Mouse (Mus musculus) liver, embryonic 15.5 days (tissue): ENCODE data around the gene Tbkbp1. TPM values are rescaled to one million over a fixed set of nuclear protein-coding genes. Genes with fewer than 3 reads are reported as not detected.

ENCODE experiments used
- ATAC-seq: fragments of 200-750 bp; cut with Nextera tagmentation; 2 replicates; pipeline ENCODE4 v1.8.0; 2017; ENCODE audit warnings: moderate number of reproducible peaks, mild to moderate bottlenecking, moderate library complexity; ENCODE audit not compliant: insufficient read depth
- H3K27ac ChIP-seq: fragments of 300-500 bp; sonication (generic); replicated peaks from 2 replicates; pipeline ENCODE4 v1.5.1; 2015; ENCODE audit warnings: mild to moderate bottlenecking, inconsistent platforms
- H3K27me3 ChIP-seq: fragments of 300-500 bp; sonication (generic); 2 replicates; pipeline ENCODE4 v1.6.1; 2015; ENCODE audit warnings: mild to moderate bottlenecking, inconsistent platforms
- H3K36me3 ChIP-seq: fragments of 300-500 bp; sonication (generic); replicated peaks from 2 replicates; pipeline ENCODE4 v1.6.1; 2015; ENCODE audit warnings: moderate library complexity, mild to moderate bottlenecking, inconsistent platforms
- H3K4me1 ChIP-seq: fragments of 300-500 bp; sonication (generic); replicated peaks from 2 replicates; pipeline ENCODE4 v1.6.1; 2015; ENCODE audit warnings: inconsistent platforms
- H3K4me2 ChIP-seq: fragments of 300-500 bp; sonication (generic); 2 replicates; pipeline ENCODE4 v1.6.1; 2015; ENCODE audit warnings: moderate library complexity, mild to moderate bottlenecking, inconsistent platforms
- H3K4me3 ChIP-seq: fragments of 300-500 bp; sonication (generic); replicated peaks from 2 replicates; pipeline ENCODE4 v1.5.1; 2015; ENCODE audit warnings: mild to moderate bottlenecking, inconsistent platforms
- H3K9ac ChIP-seq: fragments of 300-500 bp; sonication (generic); 2 replicates; pipeline ENCODE4 v1.6.1; 2015; ENCODE audit warnings: moderate library complexity, mild to moderate bottlenecking, inconsistent platforms
- H3K9me3 ChIP-seq: fragments of 300-500 bp; sonication (generic); replicated peaks from 2 replicates; pipeline ENCODE4 v1.6.1; 2016; ENCODE audit warnings: inconsistent platforms
- whole genome bisulfite sequencing: fragments of 180-500 bp; shearing (Covaris S2); methylation state at CpG from one replicate; pipeline ENCODE4 v1.1.7; 2015; ENCODE audit warnings: mixed read lengths; ENCODE audit not compliant: insufficient replicate concordance; 5-methylcytosine and 5-hydroxymethylcytosine counted together
- polyA plus RNA-seq: library from polyadenylated mRNA; unstranded; fragments of >200 nt; fragmentation: Nextera tagmentation; extraction: Ambion mirVana; gene quantifications from 2 replicates; pipeline ENCODE4 v1.2.1, GENCODE M21; 2015

Gene Tbkbp1
- polyA plus RNA-seq, 1 experiment from 2014 or later, result 2.1 TPM

- under 1% methylated on average over 100 of the region's 101 CpGs for WGBS
- no peaks in the 10 kb centered on the region for H3K27me3 ChIP-seq
- peak within 1 kb of the TSS; percentile 92 for H3K4me3 ChIP-seq
- H3K27ac ChIP-seq, result peak within 1 kb of the TSS; percentile 98
- peaks cover 60% of the 10 kb centered on the region for H3K4me1 ChIP-seq
- no peaks in the 10 kb centered on the region for H3K9me3 ChIP-seq
- peak; percentile 91 for ATAC-seq
- peak within 1 kb of the TSS; percentile 96 for H3K4me2 ChIP-seq
- H3K9ac ChIP-seq, result peak within 1 kb of the TSS; percentile 99
- H3K36me3 ChIP-seq, result peaks cover 39% of the 10 kb centered on the region
These were observed 36.7 kb upstream of the Tbkbp1 start, which contains the start of gene Kpnb1 for GRCm38 (mm10) chr11:97187764-97188642. Gene Kpnb1 (minus strand): TSS chr11:97187881.

GRCm38 (mm10) chr11:97186947-97187763, 35.9 kb upstream of the Tbkbp1 start:
- H3K4me3 ChIP-seq, result peak overlapping the region; percentile 92
- 0% methylated on average over 70 of the region's 74 CpGs for WGBS
- peaks cover 48% of the 10 kb centered on the region for H3K36me3 ChIP-seq
- H3K9ac ChIP-seq, result peak overlapping the region; percentile 99
- H3K4me2 ChIP-seq, result peak overlapping the region; percentile 88
- no peaks in the 10 kb centered on the region for H3K9me3 ChIP-seq
- peaks cover 64% of the 10 kb centered on the region for H3K4me1 ChIP-seq
- peak overlapping the region; percentile 98 for H3K27ac ChIP-seq
- ATAC-seq, result peak; percentile 57
- H3K27me3 ChIP-seq, result no peaks in the 10 kb centered on the region

- WGBS, result 30% methylated on average over 5 of the region's 5 CpGs
- Histone ChIP-seq H3K4me2 (peak overlapping the region; percentile 88), H3K9ac (peak overlapping the region; percentile 69), H3K9me3 (no peaks in the 10 kb centered on the region), H3K4me3 (peak overlapping the region; percentile 92), H3K36me3 (peaks cover 53% of the 10 kb centered on the region), H3K27ac (peak overlapping the region; percentile 25), H3K27me3 (no peaks in the 10 kb centered on the region), H3K4me1 (peaks cover 69% of the 10 kb centered on the region)
- no peak for ATAC-seq
These were observed 34.7 kb upstream of the Tbkbp1 start for GRCm38 (mm10) chr11:97185704-97186614.

- Histone ChIP-seq H3K27ac (no peak overlapping the region), H3K4me3 (no peak overlapping the region), H3K4me1 (peaks cover 67% of the 10 kb centered on the region), H3K4me2 (peak overlapping the region; percentile 1; the same call in 1 of the 2 replicates), H3K9me3 (no peaks in the 10 kb centered on the region), H3K9ac (no peak overlapping the region), H3K36me3 (peaks cover 64% of the 10 kb centered on the region), H3K27me3 (no peaks in the 10 kb centered on the region)
- no peak for ATAC-seq
- WGBS, result 72% methylated on average over 5 of the region's 5 CpGs
These were observed 33.6 kb upstream of the Tbkbp1 start for GRCm38 (mm10) chr11:97184875-97185274.

- peaks cover 88% of the 10 kb centered on the region for H3K36me3 ChIP-seq
These were observed 31.2 kb upstream of the Tbkbp1 start for GRCm38 (mm10) chr11:97182446-97182845.

GRCm38 (mm10) chr11:97181061-97181460, 29.8 kb upstream of the Tbkbp1 start:
- Histone ChIP-seq H3K4me2 (no peak overlapping the region), H3K9ac (no peak overlapping the region), H3K4me1 (peaks cover 45% of the 10 kb centered on the region), H3K27me3 (no peaks in the 10 kb centered on the region), H3K27ac (0 out of 2 replicates have a peak overlapping the region, but pooled peaks have one; percentile 6), H3K4me3 (no peak overlapping the region), H3K36me3 (peaks cover 100% of the 10 kb centered on the region), H3K9me3 (no peaks in the 10 kb centered on the region)
- WGBS, result 69% methylated on average over 5 of the region's 5 CpGs
- no peak for ATAC-seq

More at GRCm38 (mm10) chr11:97182446-97182845, 31.2 kb upstream of the Tbkbp1 start:
- no peaks in the 10 kb centered on the region for H3K9me3 ChIP-seq
- WGBS, result 76% methylated on average over 3 of the region's 3 CpGs
- H3K4me2 ChIP-seq, result no peak overlapping the region
- H3K4me3 ChIP-seq, result no peak overlapping the region
- no peak overlapping the region for H3K9ac ChIP-seq
- no peaks in the 10 kb centered on the region for H3K27me3 ChIP-seq
- H3K27ac ChIP-seq, result 0 out of 2 replicates have a peak overlapping the region, but pooled peaks have one; percentile 31
- peaks cover 53% of the 10 kb centered on the region for H3K4me1 ChIP-seq
- ATAC-seq, result no peak

GRCm38 (mm10) chr11:97178198-97178597, 26.9 kb upstream of the Tbkbp1 start:
- 88% methylated on average over 2 of the region's 2 CpGs for WGBS
- H3K9ac ChIP-seq, result no peak overlapping the region
- no peak overlapping the region for H3K27ac ChIP-seq
- no peak overlapping the region for H3K4me3 ChIP-seq
- H3K27me3 ChIP-seq, result no peaks in the 10 kb centered on the region
- no peak overlapping the region for H3K4me2 ChIP-seq
- no peak for ATAC-seq
- H3K36me3 ChIP-seq, result peaks cover 100% of the 10 kb centered on the region
- H3K9me3 ChIP-seq, result no peaks in the 10 kb centered on the region
- peaks cover 19% of the 10 kb centered on the region for H3K4me1 ChIP-seq

GRCm38 (mm10) chr11:97176851-97177250, 25.6 kb upstream of the Tbkbp1 start:
- no peak for ATAC-seq
- H3K4me2 ChIP-seq, result no peak overlapping the region
- no peaks in the 10 kb centered on the region for H3K27me3 ChIP-seq
- no peak overlapping the region for H3K27ac ChIP-seq
- H3K4me1 ChIP-seq, result peaks cover 11% of the 10 kb centered on the region
- no peak overlapping the region for H3K4me3 ChIP-seq
- WGBS, result 56% methylated on average over 3 of the region's 3 CpGs
- no peaks in the 10 kb centered on the region for H3K9me3 ChIP-seq
- H3K36me3 ChIP-seq, result peaks cover 100% of the 10 kb centered on the region
- no peak overlapping the region for H3K9ac ChIP-seq

GRCm38 (mm10) chr11:97175499-97175898, 24.2 kb upstream of the Tbkbp1 start:
- Histone ChIP-seq H3K4me2 (no peak overlapping the region), H3K27me3 (no peaks in the 10 kb centered on the region), H3K4me1 (peaks cover 3% of the 10 kb centered on the region), H3K9ac (no peak overlapping the region), H3K36me3 (peaks cover 100% of the 10 kb centered on the region), H3K27ac (no peak overlapping the region), H3K4me3 (no peak overlapping the region), H3K9me3 (no peaks in the 10 kb centered on the region)
- 92% methylated on average over 7 of the region's 7 CpGs for WGBS
- ATAC-seq, result no peak

GRCm38 (mm10) chr11:97160341-97160740, 9.0 kb upstream of the Tbkbp1 start:
- no peaks in the 10 kb centered on the region for H3K9me3 ChIP-seq
- ATAC-seq, result no peak
- no peak overlapping the region for H3K4me2 ChIP-seq
- H3K27ac ChIP-seq, result no peak overlapping the region
- no peaks in the 10 kb centered on the region for H3K4me1 ChIP-seq
- no peak overlapping the region for H3K4me3 ChIP-seq
- WGBS, result 80% methylated on average over 6 of the region's 6 CpGs
- no peak overlapping the region for H3K9ac ChIP-seq
- H3K27me3 ChIP-seq, result no peaks in the 10 kb centered on the region
- H3K36me3 ChIP-seq, result peaks cover 99% of the 10 kb centered on the region
